Mouse (Mus musculus) kidney, postnatal 4 days (tissue): ENCODE measurements at regions not wholly inside any gene's neighbourhood (a gene's known extent, or its start where the extent isn't known, plus 50 kb on each side); places are given as distances from the start of the nearest gene placed in this dataset.
A peak's percentile ranks its signal among the peaks of the same experiment; 100 is the strongest.

Source experiments
- DNase-seq, 2 experiments: peaks; one replicate each; pipeline ENCODE4 v3.0.0; 2021; ENCODE audit warnings: mixed read lengths in 2 of 2

DNA sequence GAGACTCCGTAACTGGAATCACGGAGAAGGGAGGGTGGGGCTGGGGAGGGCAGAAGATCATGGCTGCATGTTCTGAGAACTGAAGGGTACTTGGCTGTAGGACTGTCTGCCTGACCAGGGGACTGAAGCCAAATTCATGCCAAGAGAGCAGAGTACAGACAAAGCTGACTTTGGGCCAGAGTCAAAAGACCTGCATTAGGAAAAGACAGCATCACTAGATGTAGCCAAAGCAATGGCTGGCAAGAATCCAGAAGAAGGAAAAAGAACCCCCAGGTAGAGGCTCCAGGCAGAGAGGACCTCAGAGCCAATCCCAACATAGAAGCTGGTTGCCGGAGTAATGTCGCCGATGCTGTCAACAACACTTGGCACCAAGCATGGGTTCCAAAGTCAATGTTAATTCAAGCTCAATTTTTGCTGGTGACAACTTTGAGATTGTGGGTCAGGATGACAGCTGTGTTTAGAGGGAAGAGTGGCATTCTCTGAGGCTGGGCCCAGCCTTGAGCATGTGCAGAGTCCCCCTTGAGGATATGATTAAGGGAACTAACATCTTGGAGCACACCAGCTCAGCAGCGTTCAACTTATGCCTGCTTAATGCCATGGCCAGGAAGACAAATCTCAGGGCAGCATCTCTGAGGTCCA is 124.7 kb downstream of the Erv3 start:
- DNase-seq, result no peak

DNA sequence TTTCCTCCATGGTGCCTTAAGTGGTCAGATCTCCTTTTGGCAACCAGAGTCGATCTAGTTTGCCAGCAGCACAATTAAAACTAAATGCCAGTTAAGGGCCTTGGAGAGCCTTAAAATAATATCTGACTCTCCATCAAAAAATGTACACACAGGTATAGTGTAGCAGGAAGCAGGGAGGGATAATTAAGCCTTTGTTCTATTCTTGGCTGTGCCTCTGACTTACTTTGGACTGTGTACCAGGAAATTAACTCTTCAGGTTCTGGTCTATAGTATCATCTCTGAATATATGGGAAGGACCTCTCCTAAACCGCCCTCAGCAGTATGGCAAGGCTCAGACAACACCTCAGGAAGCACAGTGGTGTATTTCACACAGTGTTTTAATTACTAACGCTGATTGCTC is 133.0 kb downstream of the Erv3 start:
- no peak for DNase-seq

DNA sequence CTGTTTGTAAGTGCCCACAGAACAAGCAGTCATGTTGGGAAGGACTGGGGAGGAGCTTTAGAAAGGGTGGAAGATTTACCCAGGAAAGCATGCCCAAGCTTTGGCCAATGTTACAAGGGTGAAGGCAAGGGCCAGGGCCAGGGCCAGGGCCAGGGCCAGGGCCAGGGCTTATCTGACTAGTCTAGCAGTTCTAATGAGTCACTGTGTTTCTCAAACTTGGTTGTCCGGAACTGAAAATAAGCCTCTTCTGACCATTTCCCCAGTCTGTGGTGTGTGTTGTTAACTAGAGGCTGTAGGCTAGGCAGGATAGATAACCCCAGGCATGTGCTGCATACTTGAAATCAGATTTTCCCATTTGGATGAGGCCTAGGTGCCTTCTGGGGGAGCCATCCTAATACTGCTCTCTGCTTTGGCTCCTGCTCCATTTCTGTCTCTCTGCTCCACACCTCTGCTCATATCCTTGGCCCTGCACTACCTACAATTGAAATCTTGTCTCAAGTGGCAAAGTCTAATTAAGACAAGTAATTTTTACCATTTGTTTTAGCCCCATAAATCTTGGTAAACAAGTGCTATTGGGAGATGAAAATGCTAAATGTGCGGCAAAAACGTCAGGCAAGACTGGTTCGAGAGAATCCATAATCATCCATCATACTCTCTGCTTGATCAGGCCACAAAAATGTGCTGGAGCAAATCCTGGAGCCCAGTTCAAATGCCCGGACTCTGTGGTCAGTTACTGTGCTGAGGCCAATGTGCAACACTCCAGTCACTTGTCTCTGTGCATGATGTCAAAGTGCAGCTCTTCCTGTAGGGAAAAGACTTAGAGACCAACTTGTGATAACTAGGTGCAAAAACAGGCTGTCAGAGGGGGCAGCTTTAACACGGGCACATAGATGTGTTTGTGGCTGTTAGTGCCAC is 137.7 kb downstream of the Erv3 start:
- no peak for DNase-seq

DNA sequence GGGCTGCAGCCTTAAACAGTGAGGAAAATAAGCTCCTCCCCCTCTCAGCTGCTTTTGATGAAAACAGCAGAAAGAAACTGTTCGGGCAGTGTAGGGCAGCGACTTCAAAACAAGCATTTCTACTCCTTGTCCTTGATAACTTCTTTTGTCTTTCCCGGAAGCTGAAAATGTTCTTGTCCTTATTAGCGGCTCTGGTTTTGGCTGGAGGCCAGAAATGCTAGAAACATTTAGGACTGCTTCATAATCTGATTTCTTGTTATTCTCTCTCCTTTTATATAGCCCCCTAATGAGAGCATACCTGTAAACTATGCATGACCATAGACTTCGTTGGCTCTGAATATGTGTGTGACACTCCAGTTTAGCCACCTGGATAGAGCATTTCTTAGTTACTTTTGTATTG is 142.0 kb downstream of the Erv3 start:
- DNase-seq, result peak in 1 of 2 experiments; percentile 22

DNA sequence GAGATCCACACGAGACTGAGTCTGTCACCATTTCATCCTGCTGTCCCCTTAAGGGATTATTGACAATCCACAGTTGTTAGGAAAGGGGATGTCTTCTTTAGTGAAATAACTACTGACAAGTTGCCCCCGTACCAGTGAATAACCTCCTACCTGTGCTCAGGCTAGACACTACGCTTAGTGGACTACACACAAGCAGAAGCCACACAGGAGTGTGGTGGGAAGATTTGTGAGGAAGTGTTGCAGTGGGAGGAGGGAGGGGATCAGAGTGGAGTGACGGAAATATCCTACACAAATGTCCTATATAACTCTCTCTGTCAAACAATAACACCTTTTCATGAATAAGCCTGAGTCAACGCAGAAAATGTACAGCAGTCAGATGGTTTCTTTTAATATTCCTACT is 142.7 kb downstream of the Erv3 start:
- DNase-seq, result no peak

DNA sequence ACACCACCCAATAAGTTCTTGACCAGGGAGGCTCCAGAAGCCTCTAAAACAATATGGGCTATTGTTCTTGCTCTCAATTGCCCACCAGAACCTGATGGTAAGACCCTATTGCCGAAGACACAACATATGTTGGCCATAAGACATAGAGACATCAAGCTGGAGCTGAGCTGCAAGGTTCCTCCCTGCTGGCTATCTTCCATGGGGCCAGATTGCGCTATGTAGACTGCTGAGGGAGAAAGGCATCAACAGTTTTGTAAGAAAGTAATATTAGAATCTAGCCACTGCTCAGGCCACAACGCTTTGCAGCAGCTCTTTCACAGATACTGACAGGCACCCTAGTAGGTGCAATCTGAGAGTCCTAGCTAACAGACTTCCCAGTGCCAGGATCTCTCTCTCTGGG is 144.2 kb downstream of the Erv3 start:
- no peak for DNase-seq

DNA sequence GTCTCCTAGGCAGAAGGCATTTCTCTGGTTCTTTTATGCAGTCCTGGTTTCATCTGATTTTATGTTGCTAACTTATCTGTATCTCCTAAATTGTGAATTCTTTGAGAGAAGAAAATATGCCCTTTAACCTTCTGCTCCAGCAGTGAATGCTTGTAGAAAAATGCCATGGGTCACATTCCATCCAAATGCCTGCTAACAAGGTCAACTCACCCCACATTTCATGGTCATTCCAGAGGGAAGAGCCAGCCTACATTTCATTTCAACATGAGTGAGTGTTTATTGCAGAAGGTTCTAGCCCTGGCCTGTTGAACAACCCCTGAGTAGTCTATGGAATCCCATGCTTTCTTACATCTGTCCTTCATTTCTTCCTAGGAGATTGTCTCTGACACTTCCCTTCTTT is 147.7 kb downstream of the Erv3 start:
- DNase-seq, result no peak

DNA sequence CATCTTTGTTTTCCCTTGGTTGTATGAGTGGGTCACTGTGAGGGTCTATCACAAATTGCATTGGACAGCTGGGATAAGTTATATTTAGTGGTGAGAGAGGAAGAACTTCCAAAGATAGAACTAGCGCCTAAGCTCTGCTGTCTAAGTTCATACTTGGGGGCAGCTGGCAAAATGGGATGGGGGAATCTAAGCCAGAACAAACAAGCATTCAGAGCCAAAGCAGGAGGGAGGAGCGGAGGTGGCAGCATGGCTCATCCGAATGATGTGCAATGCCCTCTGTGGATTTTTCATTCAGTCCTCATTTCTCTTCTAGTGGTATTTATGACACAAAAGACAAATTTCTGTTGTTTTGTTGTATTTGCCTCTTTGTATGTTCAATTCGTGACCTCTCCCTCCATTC is 144.5 kb upstream of the Adra1d start:
- DNase-seq, result no peak

DNA sequence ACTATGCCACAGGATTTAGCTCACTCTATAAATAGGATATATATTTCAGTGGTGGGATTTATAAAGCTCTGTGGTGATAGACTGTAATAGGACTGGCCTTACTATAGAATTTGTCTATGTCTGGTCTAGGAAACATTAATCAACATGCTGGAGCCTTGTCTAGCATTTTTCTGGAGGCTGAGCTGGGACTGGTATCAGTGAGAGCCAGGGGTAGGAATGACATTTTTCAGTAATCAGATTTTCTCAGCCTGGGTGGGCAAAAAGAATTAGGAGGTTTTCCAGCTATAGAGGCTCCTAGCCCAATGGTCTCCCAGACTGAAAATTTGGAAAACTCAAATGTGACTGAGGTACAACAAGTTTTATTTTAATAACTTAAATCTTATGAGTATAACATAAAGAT is 142.3 kb upstream of the Adra1d start:
- DNase-seq, result no peak

DNA sequence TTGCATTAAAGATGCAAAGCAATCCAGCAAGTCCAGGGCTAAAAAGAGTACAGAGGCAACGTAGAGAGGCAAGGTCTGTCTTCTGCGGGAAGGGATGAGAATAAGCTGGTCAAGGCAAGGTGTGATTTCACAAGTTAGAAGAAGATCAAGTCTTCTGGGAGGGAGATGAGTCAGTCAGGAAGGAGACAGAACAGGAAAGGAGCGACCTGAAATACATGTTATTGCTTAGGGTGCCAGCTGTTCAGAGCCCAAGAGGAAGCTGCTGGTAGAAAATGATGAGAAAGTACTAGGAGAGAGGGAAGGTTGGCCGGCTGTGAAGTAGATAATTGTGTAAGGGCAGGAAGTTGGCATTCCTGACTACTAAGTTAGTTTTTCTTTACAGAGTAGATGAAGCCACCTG is 140.1 kb upstream of the Adra1d start:
- DNase-seq, result no peak

DNA sequence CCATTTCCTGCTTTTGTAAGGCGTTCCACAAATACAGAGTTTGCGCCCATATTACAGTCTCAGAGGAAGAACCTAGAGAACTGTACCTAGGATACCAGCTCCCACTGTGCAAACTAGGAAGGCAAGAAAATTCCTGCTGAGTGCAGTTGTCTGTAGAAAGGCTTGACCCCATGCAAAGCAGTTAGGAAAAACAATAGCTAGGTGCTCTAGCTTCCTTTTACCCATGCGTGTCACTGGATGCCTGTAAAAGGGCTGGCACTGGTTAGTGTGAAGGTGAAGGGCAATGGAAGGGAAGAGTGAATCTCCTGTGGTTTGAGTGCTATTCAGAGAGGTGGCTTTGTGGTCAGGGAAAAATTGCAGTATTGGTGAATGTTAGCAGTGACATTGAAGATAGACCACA is 137.7 kb upstream of the Adra1d start:
- no peak for DNase-seq

DNA sequence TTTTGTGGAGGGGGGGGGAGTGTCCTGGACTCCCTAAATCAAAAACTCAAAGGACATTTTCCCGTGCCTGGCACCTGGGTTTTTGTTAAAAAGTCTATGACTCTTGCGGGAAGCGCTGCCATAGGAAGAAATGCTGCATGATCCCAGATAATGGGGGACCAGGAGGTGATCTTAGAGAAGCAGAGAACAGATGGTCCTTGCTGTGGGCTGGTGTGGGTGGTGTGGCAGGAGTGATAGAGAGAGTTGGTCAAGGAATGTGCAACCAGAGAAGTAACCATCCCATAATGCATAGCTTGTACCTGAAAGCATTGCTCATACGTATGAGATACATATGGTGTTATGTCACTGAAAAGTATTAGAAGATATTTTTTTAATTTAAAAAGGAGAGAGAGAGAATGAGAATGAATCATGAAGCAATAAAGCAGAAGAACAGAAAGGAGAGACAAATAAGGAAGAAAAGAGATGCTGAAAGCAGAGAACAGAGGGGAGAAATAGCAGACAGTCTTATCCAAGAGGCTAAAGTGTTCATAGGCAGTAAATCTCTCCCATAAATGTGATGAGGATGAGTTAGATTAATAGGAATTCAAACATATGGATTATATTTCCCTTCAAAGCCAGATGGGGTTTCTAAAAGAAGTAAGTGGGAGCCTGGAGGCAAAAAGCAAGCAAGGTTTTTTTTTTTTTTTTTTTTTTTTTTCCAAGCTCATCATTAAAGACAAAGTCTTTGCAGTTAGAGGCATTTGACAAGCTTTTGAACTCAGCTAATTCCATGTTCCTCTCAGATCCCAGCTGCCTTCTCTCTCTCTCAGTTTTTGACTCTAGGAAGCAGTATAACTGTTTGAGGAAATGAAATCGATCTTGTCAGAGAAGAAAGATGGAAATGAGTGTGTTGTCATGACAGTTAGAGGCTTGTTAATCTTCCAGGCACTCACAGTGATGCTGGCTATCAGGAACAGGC is 136.2 kb upstream of the Adra1d start:
- no peak for DNase-seq

DNA sequence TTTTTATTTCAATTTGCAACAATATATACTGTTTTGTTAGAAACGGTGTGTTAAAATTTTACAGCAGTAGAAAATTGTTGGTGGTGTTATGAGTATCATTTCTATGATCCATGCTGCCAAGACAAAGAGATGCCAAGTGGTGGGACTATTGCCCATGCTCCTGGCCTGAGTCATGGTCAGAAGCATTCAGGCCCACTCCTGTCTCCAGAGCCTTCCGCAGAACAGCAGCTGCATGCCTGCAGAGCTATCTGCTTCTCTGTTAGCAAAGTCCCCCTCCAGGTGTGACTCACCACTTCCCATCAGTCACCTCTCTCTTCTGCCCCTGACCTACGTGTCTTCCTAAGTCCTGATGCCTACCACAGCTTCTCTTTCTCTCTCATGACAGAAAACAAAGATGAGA is 134.2 kb upstream of the Adra1d start:
- no peak for DNase-seq

DNA sequence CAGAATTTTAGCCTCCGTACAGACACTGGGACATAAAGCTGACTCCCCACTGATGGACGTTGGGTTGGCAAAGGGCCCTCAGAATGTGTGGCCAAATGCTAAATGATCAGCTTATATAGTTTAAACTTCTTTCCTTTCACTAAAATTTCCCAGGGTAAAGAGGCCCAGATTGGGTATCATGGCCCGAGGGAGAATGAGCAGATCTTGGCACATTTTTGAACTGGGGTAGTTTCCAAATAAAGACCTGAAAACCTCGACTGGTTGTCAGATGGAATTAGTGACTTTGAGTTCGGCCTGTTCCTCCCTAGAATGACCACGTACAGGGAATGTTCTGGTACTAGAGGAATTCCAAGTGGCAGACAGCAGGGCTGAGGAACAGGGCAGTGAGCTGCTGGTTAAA is 127.9 kb upstream of the Adra1d start:
- DNase-seq, result no peak

DNA sequence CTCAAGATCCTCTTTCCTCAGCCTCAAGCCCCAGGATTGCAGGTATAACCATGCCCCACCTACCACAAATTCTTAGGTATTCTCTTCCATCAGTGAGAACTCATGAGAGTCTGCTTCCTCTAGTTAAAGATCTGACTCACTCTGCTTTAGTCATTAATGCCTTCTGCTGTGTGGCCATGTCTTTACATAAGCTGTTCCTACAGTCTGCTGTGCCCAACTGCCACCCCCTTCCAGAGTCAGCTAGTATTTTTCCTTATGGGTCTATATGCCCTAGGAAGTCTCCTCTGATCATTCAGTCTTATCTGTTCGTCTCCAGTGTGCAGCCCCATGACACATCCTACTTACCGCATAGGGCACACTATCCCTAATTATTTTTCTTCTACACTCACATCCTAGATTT is 126.2 kb upstream of the Adra1d start:
- no peak for DNase-seq

DNA sequence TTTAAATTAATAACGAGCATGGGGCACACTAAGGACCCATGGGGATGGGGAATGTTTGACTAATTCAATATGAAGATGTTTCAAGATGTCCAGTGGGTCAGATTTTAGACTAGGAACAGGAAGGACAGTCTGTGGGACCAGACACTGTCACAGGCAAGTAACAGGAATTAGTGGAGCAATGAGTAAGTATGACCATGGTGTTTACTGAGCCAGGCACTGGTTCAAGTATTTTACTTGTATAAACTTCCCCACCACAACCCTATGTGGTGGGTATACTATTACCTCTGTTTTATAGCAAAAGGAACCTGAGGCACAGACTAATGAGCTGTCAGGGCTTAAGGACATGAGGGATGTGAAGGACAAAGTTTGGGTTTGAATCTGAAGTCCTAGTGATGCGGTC is 125.4 kb upstream of the Adra1d start:
- no peak for DNase-seq

DNA sequence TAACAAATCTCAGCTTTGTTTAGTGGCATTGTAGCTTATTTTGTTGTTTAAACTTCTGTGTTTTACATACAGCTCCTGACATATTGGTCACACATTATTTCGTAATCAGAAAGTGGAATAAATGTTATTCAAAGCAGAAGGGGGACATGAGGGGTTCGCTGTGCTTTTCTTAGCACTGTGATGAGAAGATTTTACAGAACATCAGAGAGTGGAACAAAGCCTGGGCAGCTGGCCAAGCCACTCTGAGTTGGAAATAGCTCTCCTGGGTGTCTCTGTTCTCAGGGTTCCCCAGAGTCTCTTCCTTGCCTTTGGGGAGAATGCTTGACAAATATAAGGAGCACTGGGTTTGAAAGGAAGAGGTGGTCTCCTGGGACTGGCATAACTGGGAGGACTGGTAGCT is 124.7 kb upstream of the Adra1d start:
- peak; percentile 54 to 55 for DNase-seq

DNA sequence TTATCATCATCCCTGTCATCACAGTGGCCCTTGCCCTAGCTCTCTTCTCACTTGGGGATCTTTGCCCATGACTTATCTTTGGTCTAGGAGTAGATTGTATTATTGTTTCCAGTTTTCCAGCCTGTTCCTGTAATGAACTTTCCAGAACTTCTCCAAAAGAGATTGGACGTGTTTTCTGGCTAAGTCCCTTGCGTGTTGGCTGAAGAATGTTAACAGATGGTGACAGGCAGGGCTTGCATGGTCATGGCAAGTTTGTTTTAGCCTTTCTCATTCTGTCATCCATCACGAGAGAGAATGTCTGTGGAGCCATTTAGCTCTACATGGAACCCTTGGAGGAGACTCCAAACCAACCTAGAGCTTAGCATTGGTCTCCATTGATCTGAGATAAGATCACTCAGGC is 123.2 kb upstream of the Adra1d start:
- no peak for DNase-seq

DNA sequence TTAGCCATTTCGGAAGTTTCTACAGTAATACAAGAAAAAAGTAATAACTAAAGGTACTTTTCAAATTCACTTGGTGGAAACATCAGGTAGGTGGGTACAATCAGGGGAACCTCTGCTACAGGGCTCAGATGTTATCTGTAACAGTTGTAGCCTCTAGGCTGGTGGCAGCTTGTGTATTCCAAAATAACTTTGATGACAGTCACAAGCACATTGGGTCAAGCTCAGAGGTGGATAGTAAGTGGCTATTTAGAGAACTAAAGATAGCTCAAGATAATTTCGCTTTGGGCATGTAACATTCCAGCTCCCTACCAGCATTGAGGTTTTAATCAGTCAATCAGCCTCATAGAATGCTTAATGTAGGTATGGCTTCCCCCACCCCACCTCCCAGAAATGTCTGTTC is 121.7 kb upstream of the Adra1d start:
- DNase-seq, result no peak

DNA sequence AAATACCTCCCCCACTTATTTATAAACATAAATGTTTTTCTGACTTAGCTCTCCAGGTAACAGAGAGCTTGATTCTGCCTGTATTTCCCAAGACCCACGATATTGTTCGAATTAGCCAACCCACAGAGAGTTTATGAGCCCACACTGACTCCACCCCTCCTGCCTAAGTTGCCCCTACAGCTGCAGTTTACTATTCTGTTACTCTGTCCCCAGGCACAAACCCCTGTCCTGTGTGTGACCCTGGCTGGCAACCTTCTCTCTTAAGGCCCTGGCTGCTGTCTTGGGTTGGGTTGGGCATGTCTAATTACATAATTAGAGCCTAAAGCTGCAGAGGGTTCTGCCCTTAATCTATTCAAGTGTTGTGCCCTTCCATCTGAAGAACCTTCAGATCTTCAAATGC is 116.4 kb upstream of the Adra1d start:
- no peak for DNase-seq

DNA sequence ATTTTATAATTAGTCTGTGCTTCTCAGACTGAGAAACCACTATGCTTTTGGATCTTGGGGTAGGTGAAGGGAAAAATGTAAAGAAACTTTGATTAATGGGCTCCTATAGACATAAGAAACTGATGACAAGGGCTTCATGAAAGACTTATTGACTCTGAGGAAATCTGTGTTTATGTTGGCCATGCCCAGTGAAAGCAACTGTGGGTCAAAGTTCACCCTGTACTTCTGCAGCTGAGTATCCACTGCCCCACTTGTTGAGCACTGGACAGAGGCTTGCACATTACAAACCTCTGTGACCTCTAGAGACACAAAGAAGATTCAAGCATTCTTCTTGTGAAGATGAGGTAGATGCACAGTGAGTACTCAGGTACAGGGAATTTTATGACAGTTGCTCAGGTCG is 114.7 kb upstream of the Adra1d start:
- no peak for DNase-seq

DNA sequence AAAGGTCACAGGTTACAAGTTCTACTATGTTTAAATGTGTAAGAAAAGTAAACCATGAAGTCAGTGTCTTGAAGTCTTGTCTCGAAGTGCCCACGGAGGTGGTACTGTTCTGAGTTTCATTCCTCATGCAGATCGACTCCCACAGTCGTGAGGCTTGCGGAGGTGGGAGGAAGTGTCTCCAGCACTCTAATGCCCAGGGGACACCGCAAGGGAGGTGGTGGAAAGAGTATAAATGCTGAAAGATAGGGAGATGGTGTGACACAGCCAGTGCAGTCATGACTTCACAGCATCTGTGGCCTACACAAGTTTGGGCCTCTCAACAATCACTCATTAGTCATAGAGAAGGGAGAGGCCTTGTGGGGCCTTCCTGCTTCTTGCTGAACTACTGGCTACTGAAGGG is 112.8 kb upstream of the Adra1d start:
- DNase-seq, result no peak

DNA sequence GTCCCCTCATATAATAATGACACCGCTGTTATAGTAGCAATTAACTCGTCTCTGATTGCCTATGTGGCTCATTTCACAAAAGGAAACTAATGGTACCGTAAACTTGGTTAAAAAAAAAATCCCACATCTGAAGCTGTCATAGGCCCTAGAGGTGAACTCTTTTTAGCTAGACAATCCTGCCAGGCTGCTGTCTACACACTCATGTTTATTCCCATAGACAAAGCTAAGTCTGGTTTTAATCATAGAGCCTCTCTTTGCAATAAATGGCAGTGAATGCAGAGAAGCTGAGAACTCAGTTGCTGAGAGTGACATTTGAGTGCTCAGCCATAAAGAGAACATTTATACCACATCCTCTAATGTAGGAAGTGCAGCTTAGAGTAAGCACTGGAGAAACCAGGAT is 111.3 kb upstream of the Adra1d start:
- DNase-seq, result no peak

DNA sequence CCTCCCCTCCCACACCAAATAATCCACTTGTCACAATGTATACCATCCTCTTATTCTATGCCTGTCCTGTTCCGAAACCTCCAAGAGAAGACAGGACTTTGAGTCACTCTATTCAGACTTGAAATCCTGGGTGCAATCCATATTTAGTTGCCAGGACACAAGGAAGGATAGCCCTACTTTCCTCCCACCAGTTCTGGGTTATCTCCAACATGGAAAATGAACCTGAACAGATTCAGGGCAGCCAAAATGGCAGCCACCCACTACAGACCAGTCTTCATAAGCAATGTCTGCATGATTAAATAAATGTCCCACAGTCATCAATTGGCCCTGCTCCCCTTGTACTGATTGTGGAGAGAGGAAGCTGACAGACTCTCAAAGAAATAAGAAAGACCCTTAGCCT is 110.6 kb upstream of the Adra1d start:
- no peak for DNase-seq
